Mouse (Mus musculus) C2C12 (cell line): ENCODE data around the gene Gm8024.
"Not testable (repeated sequence)": the region's sequence is repeated elsewhere in the genome, so short reads cannot be mapped to it uniquely, and the experiment has no call there.

ENCODE experiments used
- CTCF ChIP-seq: IDR thresholded peaks from one replicate; pipeline ENCODE4 v1.5.1; 2011; ENCODE audit not compliant: control insufficient read depth, insufficient read depth, insufficient read length
- USF1 ChIP-seq: IDR thresholded peaks from one replicate; pipeline ENCODE4 v1.6.1; 2011; ENCODE audit warnings: low read depth, mild to moderate bottlenecking, control low read depth, moderate library complexity

DNA sequence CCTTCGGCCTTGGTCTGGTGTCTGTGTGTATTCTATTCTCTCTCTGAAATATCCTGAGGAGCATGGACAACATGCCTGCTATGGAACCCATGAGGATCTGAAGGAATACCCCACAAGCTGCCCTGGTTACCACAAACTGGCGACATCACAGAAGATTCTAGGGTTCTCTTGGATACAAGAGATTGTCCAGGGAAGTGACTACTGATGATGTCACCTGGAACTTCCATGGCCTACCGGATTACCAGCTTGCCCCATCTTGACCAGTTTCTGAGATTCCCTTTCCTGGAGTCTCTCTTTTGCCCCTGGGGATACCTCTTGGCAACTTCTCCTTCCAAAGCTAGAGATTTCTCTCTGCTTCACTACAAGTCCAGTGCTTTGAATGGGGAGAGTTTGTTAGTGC lies at the start of gene Gm8024:
- TF ChIP-seq CTCF, USF1: not testable (repeated sequence)
